Mouse (Mus musculus) layer of hippocampus, adult 9-11 months (tissue): ENCODE data around the gene Ppp1r16b.

Source experiments
- DNase-seq: peaks from one replicate; pipeline ENCODE4 v3.0.0; 2022

Gene Ppp1r16b

DNA sequence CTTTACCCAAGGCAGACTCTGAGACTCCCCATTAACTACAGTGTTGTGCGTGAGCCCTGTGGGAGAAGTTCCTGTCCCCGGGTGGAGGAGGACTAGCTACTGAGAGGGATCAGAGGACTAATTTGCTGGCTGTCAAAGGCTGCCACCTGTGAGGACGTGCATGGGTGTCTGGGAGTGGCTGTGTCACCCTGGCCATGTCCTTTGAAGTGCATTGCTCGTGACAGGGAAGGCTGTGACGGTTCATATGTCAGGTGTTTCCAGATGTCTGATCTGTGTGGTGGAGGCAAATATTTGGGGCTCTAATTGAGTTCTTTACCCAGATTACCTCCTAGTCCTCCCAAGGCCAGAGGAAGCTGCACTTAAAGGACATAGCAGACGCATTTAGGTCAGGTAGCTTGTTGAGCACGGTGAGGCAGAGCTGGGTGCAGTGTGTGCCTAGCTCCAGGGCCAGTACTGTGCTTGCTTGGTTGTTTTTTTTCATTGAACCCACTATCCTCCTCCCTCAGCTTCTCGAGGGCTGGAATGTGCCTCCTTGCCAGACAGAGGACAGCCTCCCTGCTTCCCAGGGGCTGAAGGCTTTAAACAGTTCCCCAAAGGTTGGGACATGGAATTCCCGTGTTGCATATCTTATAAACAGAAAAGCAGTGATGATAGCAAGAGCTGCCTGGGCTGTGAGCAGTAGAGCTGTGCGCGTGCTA, 106.0 kb downstream of the Ppp1r16b start:
- DNase-seq, result no peak

DNA sequence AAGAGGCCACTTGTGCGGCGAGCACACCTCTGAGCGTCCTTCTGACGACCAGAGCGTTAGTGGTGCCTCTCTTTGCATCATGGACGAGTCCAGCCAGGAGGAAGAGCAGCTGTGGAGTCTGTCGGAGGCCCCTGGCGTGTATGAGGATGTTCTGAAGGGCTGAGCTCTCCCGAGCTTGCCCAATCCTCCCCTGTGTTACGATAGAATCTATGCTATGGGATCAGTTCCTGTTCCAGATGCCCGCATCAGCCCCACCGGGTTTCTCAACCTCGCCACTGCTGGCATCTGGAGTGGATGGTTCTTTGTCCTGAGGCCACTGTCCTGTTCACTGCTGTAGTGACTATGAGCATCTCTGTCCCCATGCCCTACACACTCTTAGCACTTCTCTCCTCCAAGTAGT, 107.6 kb downstream of the Ppp1r16b start:
- DNase-seq, result no peak

DNA sequence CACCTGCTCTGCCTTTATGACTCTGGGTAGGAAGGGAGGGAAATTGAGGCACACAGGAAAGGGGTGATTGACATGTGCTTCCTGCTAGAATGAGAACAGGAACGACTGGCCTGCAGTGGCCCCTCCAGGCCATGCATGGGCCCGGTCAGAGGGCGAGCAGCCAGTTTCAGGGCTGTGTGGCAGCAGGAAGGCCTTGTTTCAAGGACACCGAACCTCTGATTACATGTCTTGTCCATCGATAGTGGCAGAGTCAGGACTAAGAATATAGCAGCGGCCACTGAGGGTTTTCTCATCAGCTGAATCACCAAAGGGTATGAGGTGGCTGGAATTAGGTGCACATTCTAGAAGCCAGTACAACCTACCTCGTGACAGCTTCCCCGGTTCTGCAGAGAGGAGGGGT, 109.7 kb downstream of the Ppp1r16b start:
- DNase-seq, result no peak

DNA sequence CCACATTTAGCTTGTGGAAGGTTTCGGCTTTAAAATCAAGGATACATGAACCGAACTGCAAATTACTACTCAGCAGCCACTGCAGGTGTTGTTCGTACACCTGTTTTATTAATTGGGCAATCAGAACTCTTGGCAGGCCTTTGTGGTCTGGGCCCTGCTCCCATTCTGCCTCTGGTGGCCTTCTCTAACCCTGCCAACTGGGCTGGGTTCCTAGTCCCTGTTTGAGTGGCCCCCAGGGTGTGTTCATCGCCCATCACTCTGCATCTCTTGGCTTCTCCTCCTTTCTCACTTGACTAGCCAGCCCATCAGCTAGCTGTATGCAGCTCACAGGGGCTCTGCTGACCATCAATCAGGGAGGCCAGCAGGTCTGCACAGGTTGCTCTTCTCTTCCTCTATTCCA, 111.5 kb downstream of the Ppp1r16b start:
- DNase-seq, result no peak

DNA sequence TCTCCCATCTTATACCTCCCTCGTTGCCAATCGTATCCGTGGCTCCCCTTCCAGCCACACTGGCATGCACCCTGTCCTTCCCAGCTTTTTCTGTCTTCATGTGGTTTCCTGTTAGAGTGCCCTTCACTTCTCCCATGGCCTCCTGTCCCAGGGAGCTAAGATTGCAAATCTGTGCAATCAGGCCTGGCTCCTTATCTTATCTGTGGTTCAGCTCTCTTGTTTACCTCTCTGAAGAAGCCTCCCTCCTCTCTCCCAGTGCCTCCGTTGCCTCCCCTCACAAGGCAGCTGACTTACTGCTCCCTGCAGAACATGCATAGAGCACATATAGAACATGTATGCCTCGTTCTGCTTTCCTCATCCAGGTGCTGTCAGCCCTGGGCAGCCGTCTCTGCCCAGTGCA, 112.3 kb downstream of the Ppp1r16b start:
- DNase-seq, result no peak

DNA sequence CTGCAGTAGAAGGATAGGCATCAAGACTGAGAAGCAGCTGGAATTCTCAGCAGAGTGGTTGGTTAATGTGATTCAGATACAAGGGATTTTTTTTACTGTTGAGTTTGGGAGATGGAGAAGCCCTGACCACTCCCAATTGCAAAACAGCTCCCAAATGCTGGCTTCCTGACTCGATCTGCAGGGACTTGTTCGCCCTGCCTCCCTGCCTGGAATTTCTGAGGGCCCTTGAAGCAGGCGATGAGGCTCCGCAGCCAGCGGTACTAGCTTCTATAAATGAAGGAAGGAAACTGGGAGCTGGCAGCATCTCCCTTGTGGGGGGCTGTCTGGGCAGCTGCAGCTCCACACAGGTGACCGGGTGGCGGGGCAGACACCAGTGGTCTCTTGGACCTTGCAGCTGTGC, 113.2 kb downstream of the Ppp1r16b start:
- no peak for DNase-seq

DNA sequence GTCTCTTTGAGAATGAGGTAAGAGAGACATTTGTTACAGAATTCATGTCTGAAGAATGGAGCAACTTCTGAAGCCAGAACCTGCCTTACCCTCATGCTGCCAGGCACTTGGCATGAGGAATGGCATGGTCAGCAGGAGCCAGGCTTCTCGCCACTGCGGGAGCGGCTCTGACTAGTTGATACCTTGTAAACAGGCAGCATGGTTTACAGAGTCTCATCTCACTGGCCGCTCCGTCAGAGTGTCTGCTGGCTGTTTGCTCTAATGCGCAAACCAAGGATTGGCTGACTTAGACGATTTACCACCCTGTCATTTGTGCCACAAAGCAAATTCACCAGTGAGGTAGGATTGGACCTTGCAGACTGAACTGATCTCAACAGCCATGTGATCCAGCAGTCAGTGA, 115.9 kb downstream of the Ppp1r16b start:
- DNase-seq, result no peak

DNA sequence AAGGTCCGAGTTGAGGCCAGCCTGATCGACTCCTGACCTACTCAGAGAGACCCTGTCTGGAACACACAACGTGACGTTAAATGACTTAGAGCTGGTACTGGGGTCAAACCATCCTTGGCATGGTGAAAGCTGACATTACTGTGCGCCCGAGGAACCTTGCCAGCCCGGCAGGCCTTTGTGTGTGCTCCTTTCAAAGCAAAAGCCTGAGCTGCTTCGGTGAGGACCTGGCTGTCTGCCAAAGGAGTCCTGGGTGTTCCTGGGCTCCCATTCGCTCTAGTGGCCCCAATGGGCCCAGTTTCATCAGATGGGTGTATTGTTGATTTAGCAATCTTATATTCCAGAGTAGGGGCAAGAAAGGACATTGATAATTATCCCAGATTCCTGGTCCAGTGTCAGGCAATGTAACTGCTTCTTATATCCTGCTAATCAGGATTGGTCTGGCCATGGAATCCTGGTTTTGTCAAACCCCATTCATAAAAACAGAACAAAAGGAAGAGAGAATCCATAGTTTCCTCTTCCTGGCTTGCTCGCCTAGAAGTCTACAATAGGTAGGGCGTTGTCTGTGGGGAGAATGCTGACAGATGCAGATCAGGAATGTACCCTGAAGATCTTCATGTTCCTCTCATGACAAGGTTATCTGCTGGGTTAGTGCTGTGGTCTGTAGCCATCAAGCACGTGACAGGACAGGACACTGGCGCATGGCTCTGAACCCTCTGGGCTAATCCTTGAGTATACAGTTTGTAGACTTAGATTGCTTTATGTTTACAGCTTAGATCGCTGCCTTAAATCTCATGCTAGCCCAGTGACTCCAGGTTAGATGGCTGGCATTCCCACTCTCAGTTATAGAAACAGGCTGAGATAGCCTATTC, 122.0 kb downstream of the Ppp1r16b start:
- no peak for DNase-seq

DNA sequence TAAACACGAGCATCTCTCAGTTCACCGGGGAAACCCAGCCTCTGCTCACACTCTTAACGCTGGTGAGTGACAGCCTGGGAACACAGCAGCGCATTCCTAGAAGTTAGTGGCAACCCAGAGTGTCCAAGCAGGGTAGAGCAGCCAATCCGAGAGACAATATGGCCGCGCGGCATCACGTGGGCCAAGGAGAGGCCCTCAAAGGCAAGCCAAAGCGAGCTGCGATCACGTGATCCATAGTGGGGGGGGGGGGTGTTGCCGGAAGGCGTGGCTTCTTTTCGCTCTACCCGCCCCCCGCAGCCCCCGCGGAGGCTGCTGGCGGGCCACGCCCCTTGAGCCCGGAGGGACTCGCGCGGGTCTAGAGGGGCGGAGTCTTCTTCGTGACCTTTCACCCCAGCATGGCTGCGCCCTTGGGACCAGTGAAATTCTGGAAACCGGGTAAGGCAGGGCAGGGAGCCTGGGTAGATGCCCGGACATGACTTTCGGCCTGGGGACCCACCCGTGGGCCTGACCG, 129.4 kb downstream of the Ppp1r16b start, which contains the start of gene Dhx35:
Gene Dhx35 (plus strand): TSS at position 314 of the 511 bp plus-strand sequence.
- peak; percentile 97 for DNase-seq

DNA sequence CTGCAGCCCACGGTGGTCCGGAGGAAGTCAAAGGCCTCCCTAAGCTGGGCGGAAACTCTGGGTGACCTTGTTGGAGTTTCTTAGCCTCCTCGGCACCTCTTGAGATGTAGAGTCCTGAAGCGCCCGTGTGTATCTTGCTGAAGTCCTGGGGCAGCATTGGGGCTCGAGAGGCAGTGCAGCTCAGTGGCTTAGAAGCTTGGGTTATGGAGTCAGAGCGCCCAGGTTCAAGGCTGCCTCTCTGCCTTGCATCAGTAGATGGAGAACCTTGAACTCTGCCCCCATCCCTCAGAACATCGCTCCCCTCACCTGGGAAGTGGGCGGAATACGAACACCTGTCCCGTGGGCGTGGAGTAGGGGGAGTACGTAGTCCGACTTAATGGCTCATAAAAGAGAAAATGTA, 129.8 kb downstream of the Ppp1r16b start:
- no peak for DNase-seq

DNA sequence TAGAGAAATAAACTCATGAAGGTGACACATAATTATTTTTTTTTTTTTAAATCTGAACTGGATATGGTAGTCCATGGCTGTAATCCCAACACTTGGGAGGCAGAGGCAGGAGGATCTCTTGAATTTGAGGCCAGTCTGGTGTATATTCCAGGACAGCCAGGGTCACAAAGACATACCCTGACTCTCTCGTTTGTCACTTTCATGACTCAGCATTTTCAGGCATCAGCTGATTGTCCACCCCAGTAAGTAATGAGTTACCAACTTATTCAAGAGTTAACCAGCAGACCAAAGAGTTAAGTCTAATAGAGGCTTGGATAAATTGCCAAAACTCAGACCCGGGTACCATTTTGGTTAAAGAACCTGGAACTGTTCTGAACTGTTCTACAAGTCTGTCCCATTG, 130.7 kb downstream of the Ppp1r16b start:
- DNase-seq, result no peak

DNA sequence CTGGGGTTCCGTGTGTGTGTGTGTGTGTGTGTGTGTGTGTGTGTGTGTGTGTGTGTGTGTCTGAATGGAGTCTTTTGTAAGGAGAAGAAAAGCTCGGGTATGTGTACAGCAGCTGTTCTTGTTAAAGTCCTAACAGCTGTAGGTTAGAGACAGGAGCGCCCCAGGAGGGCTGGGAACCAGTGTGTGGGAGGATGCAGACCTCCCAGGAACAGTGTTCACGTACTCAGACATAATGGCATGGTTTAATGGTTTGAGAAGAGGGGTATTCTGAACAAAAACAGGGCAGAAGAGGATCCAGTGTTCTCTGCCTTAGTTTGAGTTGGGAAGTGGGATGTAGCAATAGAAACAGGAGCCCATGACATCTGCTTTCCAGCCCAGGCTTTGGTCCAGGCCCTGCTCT, 134.1 kb downstream of the Ppp1r16b start:
- DNase-seq, result no peak

DNA sequence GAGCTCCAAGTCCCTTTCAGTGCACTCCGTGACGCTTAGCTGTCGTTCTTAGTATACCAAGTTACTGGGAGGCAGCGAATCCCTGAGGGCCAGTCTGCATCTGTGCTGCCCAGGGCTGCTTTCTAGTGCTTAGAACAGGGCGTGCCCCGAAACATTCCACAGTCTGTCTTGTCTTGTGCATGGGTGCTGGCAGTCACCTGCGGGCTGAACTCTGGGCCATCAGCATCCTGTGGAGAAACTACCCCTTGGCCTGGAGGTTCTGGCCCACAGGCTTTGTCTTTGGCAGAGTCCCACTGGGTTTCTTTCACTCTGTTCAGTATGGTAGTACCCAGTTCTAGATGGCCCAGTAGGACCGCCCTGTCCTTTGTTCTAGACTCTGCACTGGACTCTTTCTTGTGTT, 135.6 kb downstream of the Ppp1r16b start:
- DNase-seq, result no peak

DNA sequence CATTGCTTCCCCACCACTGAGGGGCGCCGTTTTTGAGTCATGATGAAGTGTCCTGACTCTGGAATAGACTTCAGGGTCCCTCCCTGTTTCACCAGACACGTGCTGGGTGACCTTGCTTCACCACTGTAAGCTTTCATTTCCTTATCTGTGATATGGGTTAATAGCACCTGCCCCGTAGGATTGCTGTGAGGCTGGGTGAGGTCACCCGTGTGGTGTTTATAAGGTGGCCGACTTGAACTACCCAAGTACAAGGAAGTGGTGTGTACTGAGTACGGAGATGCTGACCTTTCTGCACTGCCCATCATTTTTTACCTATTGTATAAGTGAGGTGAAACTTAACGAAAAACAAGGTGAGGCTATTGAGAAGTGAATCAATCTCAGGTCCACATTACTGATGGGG, 138.4 kb downstream of the Ppp1r16b start:
- DNase-seq, result no peak

DNA sequence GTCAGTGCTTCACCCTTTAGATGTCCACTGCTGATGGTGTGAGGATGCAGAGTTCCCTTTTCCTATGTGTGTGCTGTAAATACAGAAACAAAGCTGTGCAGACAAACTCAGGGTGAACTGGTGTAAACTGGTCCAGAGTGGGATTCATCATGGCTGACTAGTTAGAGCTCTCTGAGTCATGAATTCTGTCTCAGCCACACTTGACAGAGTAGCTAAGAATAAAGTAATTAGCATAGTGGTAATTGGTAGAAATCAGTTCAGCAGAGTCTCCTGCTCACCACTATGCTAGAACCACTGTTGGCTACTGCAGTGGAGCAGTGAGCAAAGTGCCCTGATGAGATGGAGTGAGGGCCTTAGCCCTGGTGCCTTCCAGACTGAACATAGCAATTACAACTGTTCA, 150.5 kb downstream of the Ppp1r16b start:
- no peak for DNase-seq
